Mouse (Mus musculus) small intestine, adult 2 months (tissue): Measurements from ENCODE around the gene Mast4.

Experiments used
- CTCF ChIP-seq: fragments of 200-500 bp; IDR thresholded peaks from 2 replicates; pipeline ENCODE4 v1.5.1; 2012; ENCODE audit warnings: low read depth, mild to moderate bottlenecking, control low read depth, inconsistent platforms, low read length, moderate library complexity, mixed read lengths; ENCODE audit not compliant: insufficient replicate concordance, insufficient read length; ENCODE audit errors: extremely low read depth
- POLR2A ChIP-seq: fragments of 200-500 bp; IDR thresholded peaks from 2 replicates; pipeline ENCODE4 v1.6.1; 2012; ENCODE audit warnings: low read depth, mild to moderate bottlenecking, control low read depth, inconsistent platforms, low read length, moderate library complexity

DNA sequence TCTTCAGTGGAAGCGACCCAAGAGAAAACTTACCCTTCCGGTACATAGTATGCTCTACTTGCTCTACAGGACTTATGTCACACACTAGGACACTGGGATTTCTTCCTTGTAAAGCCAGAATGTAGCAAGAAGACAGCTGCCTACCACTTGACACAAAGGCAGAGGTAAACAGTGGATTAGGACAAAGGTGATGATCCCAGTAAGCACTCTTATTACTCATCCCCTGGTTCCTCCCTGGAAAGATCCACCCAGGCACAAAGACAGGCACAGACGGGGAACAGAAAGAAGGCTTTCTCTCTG lies 476.8 kb downstream of the Mast4 start:
- no peak for TF ChIP-seq POLR2A
- TF ChIP-seq CTCF, result no peak
